Mouse (Mus musculus): Measurements from ENCODE around the gene Dbp. TPM values are rescaled to one million over a fixed set of nuclear protein-coding genes. Genes with fewer than 3 reads are reported as not detected.

Gene Dbp
- total and polyA plus RNA-seq, 2 experiments: 17.0 to 110 TPM

- Histone ChIP-seq H3K79me2 (ENCODE audit: control insufficient read depth, insufficient read depth, low read length) (no peaks in the 10 kb centered on the region), H3K4me1 (ENCODE audit: control insufficient read depth, insufficient read depth, low read length) (no peaks in the 10 kb centered on the region), H3K4me3 (ENCODE audit: insufficient read depth, low read depth, low read length) (no peak overlapping the region), H3K27me3 (ENCODE audit: control insufficient read depth, insufficient read depth, low read length) (no peaks in the 10 kb centered on the region), H3K36me3 (ENCODE audit: control insufficient read depth, insufficient read depth, low read length) (no peaks in the 10 kb centered on the region), H3K9ac (ENCODE audit: low read depth, low read length) (no peak overlapping the region), H3K27ac (replicated peaks; ENCODE audit: insufficient read depth, low read depth, low read length) (no peak overlapping the region)
- TF ChIP-seq POLR2A (IDR thresholded peaks at IDR 0.05; ENCODE audit: extremely low read depth, insufficient read depth, low read length) (no peak), CTCF (IDR thresholded peaks at IDR 0.05; ENCODE audit: low read depth, low read length) (no peak)
- DNase-seq (ENCODE audit: extremely low read depth, low read depth, low spot score): no peak
- WGBS: 89% methylated on average over 14 of the region's 14 CpGs
Measured at GRCm38 (mm10) chr7:45667761-45668160, 37.1 kb upstream of the Dbp start.

DNA sequence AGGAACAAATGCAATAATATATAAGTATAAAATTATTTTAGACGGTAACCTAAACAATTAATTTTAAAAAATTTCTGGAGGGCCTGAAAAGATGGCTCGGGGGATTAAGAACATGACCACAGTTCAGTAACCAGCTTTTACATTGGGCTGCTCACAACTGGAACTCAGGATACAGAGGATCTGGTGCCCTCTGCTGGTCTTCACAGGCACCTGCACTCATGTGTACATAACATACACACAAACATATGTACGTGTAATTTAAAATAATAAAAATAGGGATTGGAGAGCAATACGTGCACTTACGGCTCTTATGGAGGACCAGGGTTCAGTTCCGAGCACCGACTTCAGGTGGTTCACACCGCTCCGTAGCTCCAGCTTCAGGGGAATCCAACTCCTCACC, 36.0 kb upstream of the Dbp start:
- no peaks in the 10 kb centered on the region for H3K36me3 ChIP-seq (ENCODE audit: control insufficient read depth, insufficient read depth, low read length)
- no peak overlapping the region for H3K9ac ChIP-seq (ENCODE audit: low read depth, low read length)
- WGBS: 97% methylated on average over 9 of the region's 9 CpGs
- H3K27ac ChIP-seq (replicated peaks; ENCODE audit: insufficient read depth, low read depth, low read length): no peak overlapping the region
- no peaks in the 10 kb centered on the region for H3K27me3 ChIP-seq (ENCODE audit: control insufficient read depth, insufficient read depth, low read length)
- TF ChIP-seq POLR2A (IDR thresholded peaks at IDR 0.05; ENCODE audit: extremely low read depth, insufficient read depth, low read length): no peak
- peak; percentile 28; the same call in 1 of the 2 replicates for TF ChIP-seq CTCF (IDR thresholded peaks at IDR 0.05; ENCODE audit: low read depth, low read length)
- no peak overlapping the region for H3K4me3 ChIP-seq (ENCODE audit: insufficient read depth, low read depth, low read length)
- DNase-seq (ENCODE audit: extremely low read depth, low read depth, low spot score): no peak
- H3K79me2 ChIP-seq (ENCODE audit: control insufficient read depth, insufficient read depth, low read length): no peaks in the 10 kb centered on the region
- H3K4me1 ChIP-seq (ENCODE audit: control insufficient read depth, insufficient read depth, low read length): no peaks in the 10 kb centered on the region

GRCm38 (mm10) chr7:45677627-45678295, 27.1 kb upstream of the Dbp start:
- WGBS: 78% methylated on average over 7 of the region's 7 CpGs
- Histone ChIP-seq H3K9ac (ENCODE audit: low read depth, low read length) (no peak overlapping the region), H3K27ac (replicated peaks; ENCODE audit: insufficient read depth, low read depth, low read length) (no peak overlapping the region), H3K4me1 (ENCODE audit: control insufficient read depth, insufficient read depth, low read length) (no peaks in the 10 kb centered on the region), H3K4me3 (ENCODE audit: insufficient read depth, low read depth, low read length) (no peak overlapping the region), H3K79me2 (ENCODE audit: control insufficient read depth, insufficient read depth, low read length) (no peaks in the 10 kb centered on the region), H3K36me3 (ENCODE audit: control insufficient read depth, insufficient read depth, low read length) (no peaks in the 10 kb centered on the region), H3K27me3 (ENCODE audit: control insufficient read depth, insufficient read depth, low read length) (no peaks in the 10 kb centered on the region)
- TF ChIP-seq CTCF (IDR thresholded peaks at IDR 0.05; ENCODE audit: low read depth, low read length) (no peak), POLR2A (IDR thresholded peaks at IDR 0.05; ENCODE audit: extremely low read depth, insufficient read depth, low read length) (no peak)
- DNase-seq (ENCODE audit: extremely low read depth, low read depth, low spot score): no peak

DNA sequence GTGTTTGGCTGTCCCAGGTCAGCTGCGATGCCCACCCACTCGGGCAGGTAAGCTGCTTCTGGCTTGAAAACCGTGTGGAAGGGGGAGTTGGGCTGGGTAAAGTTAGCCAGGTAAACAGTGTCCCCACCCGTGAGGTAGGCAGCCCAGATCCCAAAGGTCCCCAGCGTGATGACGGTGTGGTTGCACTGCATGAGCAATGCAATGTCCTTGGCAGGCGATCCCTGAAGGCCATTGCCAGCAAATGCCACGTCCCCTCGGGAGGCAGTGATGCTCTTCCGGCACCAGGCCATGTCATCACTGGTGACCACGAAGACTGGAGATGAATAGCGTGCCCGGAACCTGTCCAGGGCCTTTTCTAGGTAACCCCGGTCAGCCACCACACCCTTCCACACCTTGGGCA, 26.4 kb upstream of the Dbp start:
- Histone ChIP-seq H3K27ac (replicated peaks; ENCODE audit: insufficient read depth, low read depth, low read length) (no peak overlapping the region), H3K79me2 (ENCODE audit: control insufficient read depth, insufficient read depth, low read length) (no peaks in the 10 kb centered on the region), H3K27me3 (ENCODE audit: control insufficient read depth, insufficient read depth, low read length) (no peaks in the 10 kb centered on the region), H3K4me1 (ENCODE audit: control insufficient read depth, insufficient read depth, low read length) (no peaks in the 10 kb centered on the region), H3K4me3 (ENCODE audit: insufficient read depth, low read depth, low read length) (no peak overlapping the region), H3K36me3 (ENCODE audit: control insufficient read depth, insufficient read depth, low read length) (no peaks in the 10 kb centered on the region), H3K9ac (ENCODE audit: low read depth, low read length) (no peak overlapping the region)
- no peak for TF ChIP-seq CTCF (IDR thresholded peaks at IDR 0.05; ENCODE audit: low read depth, low read length)
- TF ChIP-seq POLR2A (IDR thresholded peaks at IDR 0.05; ENCODE audit: extremely low read depth, insufficient read depth, low read length): no peak
- DNase-seq (ENCODE audit: extremely low read depth, low read depth, low spot score): no peak
- 93% methylated on average over 14 of the region's 14 CpGs for WGBS

- no peak for DNase-seq (ENCODE audit: extremely low read depth, low read depth, low spot score)
- no peak overlapping the region for H3K9ac ChIP-seq (ENCODE audit: low read depth, low read length)
- WGBS: 78% methylated on average over 14 of the region's 14 CpGs
- H3K4me3 ChIP-seq (ENCODE audit: insufficient read depth, low read depth, low read length): no peak overlapping the region
- H3K4me1 ChIP-seq (ENCODE audit: control insufficient read depth, insufficient read depth, low read length): no peaks in the 10 kb centered on the region
- H3K27ac ChIP-seq (replicated peaks; ENCODE audit: insufficient read depth, low read depth, low read length): no peak overlapping the region
- no peak for TF ChIP-seq CTCF (IDR thresholded peaks at IDR 0.05; ENCODE audit: low read depth, low read length)
- no peak for TF ChIP-seq POLR2A (IDR thresholded peaks at IDR 0.05; ENCODE audit: extremely low read depth, insufficient read depth, low read length)
- no peaks in the 10 kb centered on the region for H3K36me3 ChIP-seq (ENCODE audit: control insufficient read depth, insufficient read depth, low read length)
- H3K79me2 ChIP-seq (ENCODE audit: control insufficient read depth, insufficient read depth, low read length): no peaks in the 10 kb centered on the region
- H3K27me3 ChIP-seq (ENCODE audit: control insufficient read depth, insufficient read depth, low read length): no peaks in the 10 kb centered on the region
Measured at GRCm38 (mm10) chr7:45679966-45680621, 24.8 kb upstream of the Dbp start.

Measured in liver, adult 2 months (tissue).